Mouse (Mus musculus) heart, adult 2 months (tissue): ENCODE data around the gene Stk39.

ENCODE experiments used
- EP300 ChIP-seq: fragments of 200-500 bp; IDR thresholded peaks from 2 replicates; pipeline ENCODE4 v1.6.1; 2011; ENCODE audit warnings: low read depth, low read length, control low read depth; ENCODE audit not compliant: insufficient read depth
- POLR2A ChIP-seq: fragments of 200-500 bp; IDR thresholded peaks from 2 replicates; pipeline ENCODE4 v1.6.1; 2011; ENCODE audit warnings: mild to moderate bottlenecking, low read depth, low read length, control low read depth; ENCODE audit not compliant: insufficient read depth

DNA sequence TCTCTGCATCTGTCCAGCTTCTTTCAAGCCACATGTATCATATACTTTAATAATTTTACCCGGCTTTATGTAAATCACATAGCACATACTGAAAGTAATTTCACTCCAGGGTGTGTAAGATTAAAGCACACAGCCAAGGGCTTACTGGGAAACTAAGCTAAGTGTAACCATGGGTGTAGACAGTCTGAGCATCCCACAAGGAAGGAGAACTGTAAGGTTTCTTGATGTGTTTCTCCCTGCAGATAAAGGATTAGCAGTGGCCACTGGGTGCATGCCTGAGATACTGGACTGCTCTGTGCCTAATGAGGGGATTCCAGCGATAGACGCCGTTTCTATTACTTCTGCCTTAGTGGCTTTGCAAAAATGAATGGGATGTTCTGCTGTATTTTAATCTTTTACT lies 14.2 kb upstream of the Stk39 start:
- TF ChIP-seq EP300 (no peak), POLR2A (no peak)
